Mouse (Mus musculus) cortical plate, adult 2 months (tissue): ENCODE results near the gene Gm43064. TPM values are rescaled to one million over a fixed set of nuclear protein-coding genes. Genes with fewer than 3 reads are reported as not detected.

Experiments used
- H3K27ac ChIP-seq: fragments of 200-500 bp; 2 replicates; pipeline ENCODE4 v1.5.1; 2012; ENCODE audit warnings: low read length, control low read depth, inconsistent platforms; ENCODE audit not compliant: insufficient read depth
- H3K4me1 ChIP-seq: fragments of 200-500 bp; 2 replicates; pipeline ENCODE4 v1.6.1; 2011; ENCODE audit warnings: low read length; ENCODE audit not compliant: control insufficient read depth, insufficient read depth
- H3K4me3 ChIP-seq: fragments of 200-500 bp; 2 replicates; pipeline ENCODE4 v1.5.1; 2011; ENCODE audit warnings: mild to moderate bottlenecking, low read length, control low read depth; ENCODE audit not compliant: insufficient read depth
- CTCF ChIP-seq: fragments of 200-500 bp; IDR thresholded peaks from 2 replicates; pipeline ENCODE4 v1.5.1; 2011; ENCODE audit warnings: mild to moderate bottlenecking, control low read depth, low read length; ENCODE audit not compliant: insufficient read depth; ENCODE audit errors: extremely low read depth
- POLR2A ChIP-seq: fragments of 200-500 bp; IDR thresholded peaks from 2 replicates; pipeline ENCODE4 v1.6.1; 2011; ENCODE audit warnings: mild to moderate bottlenecking, low read length, control low read depth; ENCODE audit not compliant: insufficient read depth; ENCODE audit errors: extremely low read depth
- polyA plus RNA-seq: library from polyadenylated mRNA; depleted of rRNA; stranded (reverse); fragments of >200 nt; gene quantifications from 2 replicates; pipeline ENCODE4 v1.2.3, GENCODE M21; 2012

Gm43064 gene
- polyA plus RNA-seq, 1 experiment, result 0.40 TPM

DNA sequence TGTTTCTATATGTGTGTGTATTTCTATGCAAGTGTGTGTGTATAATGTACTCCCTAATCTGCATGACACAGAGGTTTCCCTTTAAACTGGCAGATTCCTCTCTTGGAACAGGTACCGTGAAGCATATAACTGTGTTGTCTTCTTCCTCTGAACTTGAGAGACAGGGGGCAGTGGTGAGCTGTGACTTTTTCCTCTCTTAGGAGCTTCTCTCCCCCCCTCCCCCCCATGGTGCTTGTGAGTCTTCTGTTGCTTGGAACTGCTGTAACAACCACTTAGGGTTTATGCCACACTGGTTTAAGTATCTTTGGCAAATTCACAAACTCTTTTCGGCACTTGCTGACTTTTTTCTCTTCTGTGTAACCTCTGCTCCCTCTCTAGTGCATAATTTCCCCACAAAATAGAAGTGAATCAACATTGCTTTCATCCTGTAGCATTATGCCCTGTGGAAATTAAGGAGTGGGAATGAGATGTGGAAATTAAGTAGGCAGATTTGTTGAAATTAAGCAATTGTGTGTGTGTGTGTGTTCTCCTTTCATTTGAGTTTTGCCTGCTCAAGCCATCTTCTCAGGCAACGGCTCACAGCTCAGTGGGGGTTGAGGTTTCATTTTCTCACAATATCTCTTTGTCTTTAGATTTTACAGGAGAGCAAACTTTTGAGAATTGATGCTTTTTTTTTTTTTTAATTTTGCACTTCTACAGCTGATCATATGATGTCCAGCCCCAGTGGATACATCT, 43.4 kb downstream of the Gm43064 start:
- TF ChIP-seq CTCF, result peak; percentile 20; the same call in 1 of the 2 replicates
- no peak for TF ChIP-seq POLR2A

GRCm38 (mm10) chr3:103853804-103854203, 44.4 kb downstream of the Gm43064 start:
- Histone ChIP-seq H3K27ac (no peak overlapping the region), H3K4me1 (no peaks in the 10 kb centered on the region), H3K4me3 (no peak overlapping the region)
- TF ChIP-seq CTCF (no peak), POLR2A (no peak)

More for the DNA sequence above, 43.4 kb downstream of the Gm43064 start:
- no peak overlapping the region for H3K27ac ChIP-seq
- no peaks in the 10 kb centered on the region for H3K4me1 ChIP-seq
- H3K4me3 ChIP-seq, result no peak overlapping the region

GRCm38 (mm10) chr3:103857036-103857805, 47.8 kb downstream of the Gm43064 start:
- TF ChIP-seq POLR2A (no peak), CTCF (no peak)
- Histone ChIP-seq H3K27ac (no peak overlapping the region), H3K4me3 (no peak overlapping the region)

DNA sequence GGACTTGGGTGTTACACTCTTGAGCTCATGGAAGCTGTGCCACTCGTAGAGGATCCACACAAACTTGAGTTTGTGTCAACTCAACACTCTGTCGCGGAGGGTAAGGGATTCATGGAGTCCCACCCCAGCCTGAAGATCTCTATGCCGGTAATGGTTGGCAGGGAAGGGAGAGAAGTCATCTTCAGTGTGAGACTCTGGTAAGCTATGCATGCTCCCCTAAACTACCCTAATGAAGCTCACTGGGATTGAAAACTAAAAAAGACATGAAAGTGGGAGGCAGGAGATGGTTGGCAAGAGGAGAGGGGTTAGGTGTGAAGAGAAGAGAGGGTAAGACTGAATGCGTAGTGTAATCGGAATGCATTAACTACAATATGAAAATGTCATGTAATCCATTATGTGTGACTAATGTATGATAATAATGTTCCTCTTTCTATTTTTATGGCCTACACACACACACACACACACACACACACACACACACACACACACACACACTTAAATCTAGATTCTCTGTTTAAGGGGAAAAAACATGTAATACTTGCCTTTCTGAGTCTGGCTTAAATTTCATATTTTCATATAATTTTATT, 48.7 kb downstream of the Gm43064 start:
- TF ChIP-seq POLR2A (no peak), CTCF (no peak)
- no peak overlapping the region for H3K27ac ChIP-seq
- H3K4me1 ChIP-seq, result no peaks in the 10 kb centered on the region; the same call in 1 of the 2 replicates
- H3K4me3 ChIP-seq, result no peak overlapping the region

More at GRCm38 (mm10) chr3:103857036-103857805, 47.8 kb downstream of the Gm43064 start:
- no peaks in the 10 kb centered on the region; the same call in 1 of the 2 replicates for H3K4me1 ChIP-seq

- Histone ChIP-seq H3K4me3 (no peak within 1 kb of the TSS), H3K27ac (no peak within 1 kb of the TSS), H3K4me1 (no peaks in the 10 kb centered on the region; the same call in 1 of the 2 replicates)
- TF ChIP-seq CTCF, result no peak
- TF ChIP-seq POLR2A, result no peak
Measured at GRCm38 (mm10) chr3:103858881-103859801, 49.8 kb downstream of the Gm43064 start, which contains the start of gene Ptpn22. TSS of gene Ptpn22 (plus strand) at chr3:103859795.

DNA sequence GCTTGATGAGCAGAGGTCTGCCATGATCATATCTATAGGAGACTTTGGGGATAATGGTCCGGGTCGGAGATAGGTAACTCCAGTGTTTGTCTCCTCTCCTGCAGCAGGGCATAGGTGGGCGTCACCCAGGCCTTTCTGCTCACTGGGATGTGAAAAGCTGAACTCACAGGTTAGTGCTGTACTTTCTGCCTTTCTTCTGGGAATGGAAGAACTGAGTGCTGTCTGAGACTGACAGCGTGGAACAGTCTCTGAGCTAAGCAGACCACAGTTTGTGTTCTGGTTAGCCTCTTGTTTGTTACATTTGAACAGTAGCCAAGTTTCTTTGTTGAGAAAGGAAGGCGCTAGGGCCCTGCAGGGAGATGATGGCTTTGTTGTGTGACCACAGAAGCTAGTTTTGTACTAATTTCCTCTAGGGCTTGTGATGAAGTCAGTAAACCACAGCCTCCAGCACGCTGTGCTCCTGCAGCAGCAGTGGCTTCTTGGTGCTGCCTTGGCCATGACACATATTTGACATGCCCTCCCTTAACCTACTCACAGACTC, 50.5 kb downstream of the Gm43064 start:
- TF ChIP-seq CTCF (no peak), POLR2A (no peak)

DNA sequence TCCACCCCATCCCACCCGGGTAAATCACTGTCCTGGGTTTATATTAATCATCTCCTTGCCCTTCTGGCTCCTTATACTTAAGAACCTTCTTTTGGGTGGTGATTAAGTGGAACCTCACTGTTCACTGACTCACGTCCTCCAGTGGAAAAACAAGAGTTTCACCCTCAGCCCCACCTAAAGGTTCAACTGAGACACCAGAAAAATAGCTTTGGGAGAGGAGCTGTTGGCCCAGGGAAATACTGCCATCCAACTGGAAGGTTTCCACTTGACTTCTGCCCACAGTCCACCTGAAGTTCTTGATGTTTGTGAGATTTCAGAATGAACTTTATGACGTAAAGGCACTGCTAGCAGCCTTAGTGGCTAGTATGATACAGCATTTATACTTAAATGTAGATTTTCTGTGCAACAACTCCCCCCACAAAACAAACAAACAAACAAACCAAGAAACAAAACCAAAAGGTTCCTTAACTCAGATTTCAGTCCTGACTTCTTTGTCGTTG, 53.4 kb downstream of the Gm43064 start:
- no peaks in the 10 kb centered on the region; the same call in 1 of the 2 replicates for H3K4me1 ChIP-seq
- TF ChIP-seq CTCF, result no peak
- H3K27ac ChIP-seq, result no peak overlapping the region
- no peak overlapping the region for H3K4me3 ChIP-seq

More for the DNA sequence above, 50.5 kb downstream of the Gm43064 start:
- Histone ChIP-seq H3K4me3 (no peak overlapping the region), H3K27ac (no peak overlapping the region), H3K4me1 (no peaks in the 10 kb centered on the region; the same call in 1 of the 2 replicates)

DNA sequence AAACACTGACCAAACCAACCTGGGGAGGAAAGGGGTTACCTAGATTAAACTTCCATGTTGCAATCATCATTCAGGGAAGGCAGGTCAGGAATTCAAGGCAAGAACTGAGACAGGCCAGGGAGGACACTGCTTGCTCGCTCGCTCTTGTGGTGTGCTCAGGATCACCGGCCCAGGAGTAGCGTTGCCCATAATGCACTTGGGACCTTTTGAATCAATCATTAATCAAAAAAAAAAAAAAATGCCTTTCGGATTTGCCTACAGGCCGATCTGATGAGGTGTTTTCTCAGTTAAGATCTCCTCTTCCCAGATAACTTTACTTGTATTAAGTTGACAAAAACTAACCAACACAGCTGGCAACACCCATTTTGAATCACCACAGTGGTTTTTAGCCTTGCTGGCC, 54.8 kb downstream of the Gm43064 start:
- no peak for TF ChIP-seq POLR2A
- no peak for TF ChIP-seq CTCF
- no peaks in the 10 kb centered on the region; the same call in 1 of the 2 replicates for H3K4me1 ChIP-seq
- H3K27ac ChIP-seq, result no peak overlapping the region
- H3K4me3 ChIP-seq, result no peak overlapping the region
